Mouse (Mus musculus): ENCODE measurements around the gene Gpc6. TPM values are rescaled to one million over a fixed set of nuclear protein-coding genes. Genes with fewer than 3 reads are reported as not detected.

Gene Gpc6
- total and polyA plus RNA-seq, 3 experiments = not detected

DNA sequence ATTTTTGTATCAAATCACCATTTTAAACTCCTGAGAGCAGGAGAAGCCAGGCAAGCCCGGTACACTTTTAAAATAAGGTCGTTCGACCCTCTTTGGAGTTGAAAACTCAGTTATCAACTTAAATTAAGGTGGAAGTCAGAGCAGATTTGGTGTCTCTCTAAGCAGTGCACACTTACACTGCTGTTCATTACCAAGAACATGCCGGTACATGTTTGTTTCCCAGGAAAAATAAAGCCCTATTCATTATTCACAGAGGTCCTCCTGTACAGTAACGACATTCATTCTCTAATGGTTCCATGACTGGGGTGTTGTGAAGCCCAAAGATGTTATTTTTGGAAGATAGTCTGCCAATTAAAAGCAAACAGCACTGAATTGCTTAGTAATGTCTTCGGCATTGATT, 8.2 kb upstream of the Gpc6 start:
- no peaks in the 10 kb centered on the region for H3K79me2 ChIP-seq (ENCODE audit: control insufficient read depth, insufficient read depth, low read length, poor library complexity)
- H3K27me3 ChIP-seq (ENCODE audit: control insufficient read depth in 1 of 2, insufficient read depth in 2 of 2, low read length in 2 of 2) = no peaks in the 10 kb centered on the region
- H3K4me3 ChIP-seq (ENCODE audit: control insufficient read depth in 1 of 2, insufficient read depth in 1 of 2, low read depth in 2 of 2, low read length in 2 of 2) = no peak overlapping the region
- H3K9me3 ChIP-seq (replicated peaks; ENCODE audit: insufficient read depth, low read length) = no peaks in the 10 kb centered on the region
- H3K4me1 ChIP-seq (ENCODE audit: control insufficient read depth in 1 of 2, insufficient read depth in 2 of 2, low read length in 2 of 2) = no peaks in the 10 kb centered on the region
- H3K27ac ChIP-seq (ENCODE audit: control insufficient read depth, low read depth, low read length) = no peak overlapping the region
- no peaks in the 10 kb centered on the region for H3K36me3 ChIP-seq (ENCODE audit: control insufficient read depth in 1 of 2, insufficient read depth in 2 of 2, low read length in 2 of 2)
- DNase-seq (ENCODE audit: low read depth, low spot score) = no peak
- no peak for TF ChIP-seq RAD21 (IDR thresholded peaks at IDR 0.05; ENCODE audit: low read depth, low read length)
- no peak for TF ChIP-seq TAL1 (IDR thresholded peaks at IDR 0.05; ENCODE audit: low read length)
- no peak for TF ChIP-seq CHD1 (IDR thresholded peaks at IDR 0.05; ENCODE audit: low read depth, low read length)
- TF ChIP-seq ZKSCAN1 (IDR thresholded peaks at IDR 0.05; ENCODE audit: low read depth, low read length) = no peak
- TF ChIP-seq SIN3A (IDR thresholded peaks at IDR 0.05; ENCODE audit: low read length) = no peak
- no peak for TF ChIP-seq HCFC1 (IDR thresholded peaks at IDR 0.05; ENCODE audit: low read depth, low read length)
- TF ChIP-seq POLR2AphosphoS2 (IDR thresholded peaks at IDR 0.05; ENCODE audit: low read length) = no peak
- TF ChIP-seq MEF2A (IDR thresholded peaks at IDR 0.05; ENCODE audit: extremely low read depth, insufficient replicate concordance, low read depth, low read length, poor library complexity, severe bottlenecking) = no peak
- no peak for TF ChIP-seq POLR2AphosphoS5 (IDR thresholded peaks at IDR 0.05; ENCODE audit: borderline replicate concordance, low read depth, low read length)
- no peak for TF ChIP-seq EP300 (IDR thresholded peaks at IDR 0.05; ENCODE audit: low read depth in 1 of 2, low read length in 2 of 2)
- TF ChIP-seq TBP (IDR thresholded peaks at IDR 0.05; ENCODE audit: low read depth, low read length) = no peak
- no peak for TF ChIP-seq KAT2A (conservative IDR thresholded peaks at IDR 0.05; ENCODE audit: low read depth, low read length)
- TF ChIP-seq RCOR1 (IDR thresholded peaks at IDR 0.05; ENCODE audit: low read depth, low read length) = no peak
- no peak for TF ChIP-seq CHD2 (IDR thresholded peaks at IDR 0.05; ENCODE audit: low read length)
- TF ChIP-seq GATA1 (IDR thresholded peaks at IDR 0.05; ENCODE audit: low read depth, low read length) = no peak
- no peak for TF ChIP-seq TCF12 (IDR thresholded peaks at IDR 0.05; ENCODE audit: low read depth, low read length)
- H3K9ac ChIP-seq (ENCODE audit: control insufficient read depth, low read depth, low read length, poor library complexity, severe bottlenecking) = no peak overlapping the region

GRCm38 (mm10) chr14:116924266-116924665, 849 bp upstream of the Gpc6 start:
- TF ChIP-seq MYC (IDR thresholded peaks at IDR 0.05; ENCODE audit: low read depth, low read length) = no peak
- no peak for TF ChIP-seq NRF1 (IDR thresholded peaks at IDR 0.05; ENCODE audit: insufficient read depth, low read depth, low read length, poor library complexity, severe bottlenecking)
- TF ChIP-seq MXI1 (IDR thresholded peaks at IDR 0.05; ENCODE audit: low read depth, low read length) = no peak
- TF ChIP-seq EP300 (IDR thresholded peaks at IDR 0.05; ENCODE audit: low read depth in 1 of 2, low read length in 2 of 2) = no peak
- TF ChIP-seq ZC3H11A (IDR thresholded peaks at IDR 0.05; ENCODE audit: low read depth, low read length) = no peak
- no peak for TF ChIP-seq MYB (IDR thresholded peaks at IDR 0.05; ENCODE audit: low read depth, low read length)
- TF ChIP-seq USF2 (IDR thresholded peaks at IDR 0.05; ENCODE audit: borderline replicate concordance in 1 of 2, insufficient read depth in 1 of 2, low read depth in 1 of 2, low read length in 2 of 2) = no peak
- TF ChIP-seq ETS1 (IDR thresholded peaks at IDR 0.05; ENCODE audit: low read depth, low read length) = no peak

More at GRCm38 (mm10) chr14:116924266-116924665, 849 bp upstream of the Gpc6 start:
- H3K27ac ChIP-seq (ENCODE audit: control insufficient read depth, low read depth, low read length) = no peak overlapping the region
- H3K9ac ChIP-seq (ENCODE audit: control insufficient read depth, low read depth, low read length, poor library complexity, severe bottlenecking) = no peak overlapping the region
- H3K27me3 ChIP-seq (ENCODE audit: control insufficient read depth in 1 of 2, insufficient read depth in 2 of 2, low read length in 2 of 2) = no peaks in the 10 kb centered on the region
- H3K36me3 ChIP-seq (ENCODE audit: control insufficient read depth in 1 of 2, insufficient read depth in 2 of 2, low read length in 2 of 2) = no peaks in the 10 kb centered on the region
- H3K9me3 ChIP-seq (replicated peaks; ENCODE audit: insufficient read depth, low read length) = no peaks in the 10 kb centered on the region
- no peaks in the 10 kb centered on the region for H3K79me2 ChIP-seq (ENCODE audit: control insufficient read depth, insufficient read depth, low read length, poor library complexity)
- H3K4me1 ChIP-seq (ENCODE audit: control insufficient read depth in 1 of 2, insufficient read depth in 2 of 2, low read length in 2 of 2) = no peaks in the 10 kb centered on the region
- no peak overlapping the region for H3K4me3 ChIP-seq (ENCODE audit: control insufficient read depth in 1 of 2, insufficient read depth in 1 of 2, low read depth in 2 of 2, low read length in 2 of 2)
- no peak for DNase-seq (ENCODE audit: low read depth, low spot score)
